Comparison of ENCODE assay signal across 8 mouse cellular contexts in the genomic region with DNA sequence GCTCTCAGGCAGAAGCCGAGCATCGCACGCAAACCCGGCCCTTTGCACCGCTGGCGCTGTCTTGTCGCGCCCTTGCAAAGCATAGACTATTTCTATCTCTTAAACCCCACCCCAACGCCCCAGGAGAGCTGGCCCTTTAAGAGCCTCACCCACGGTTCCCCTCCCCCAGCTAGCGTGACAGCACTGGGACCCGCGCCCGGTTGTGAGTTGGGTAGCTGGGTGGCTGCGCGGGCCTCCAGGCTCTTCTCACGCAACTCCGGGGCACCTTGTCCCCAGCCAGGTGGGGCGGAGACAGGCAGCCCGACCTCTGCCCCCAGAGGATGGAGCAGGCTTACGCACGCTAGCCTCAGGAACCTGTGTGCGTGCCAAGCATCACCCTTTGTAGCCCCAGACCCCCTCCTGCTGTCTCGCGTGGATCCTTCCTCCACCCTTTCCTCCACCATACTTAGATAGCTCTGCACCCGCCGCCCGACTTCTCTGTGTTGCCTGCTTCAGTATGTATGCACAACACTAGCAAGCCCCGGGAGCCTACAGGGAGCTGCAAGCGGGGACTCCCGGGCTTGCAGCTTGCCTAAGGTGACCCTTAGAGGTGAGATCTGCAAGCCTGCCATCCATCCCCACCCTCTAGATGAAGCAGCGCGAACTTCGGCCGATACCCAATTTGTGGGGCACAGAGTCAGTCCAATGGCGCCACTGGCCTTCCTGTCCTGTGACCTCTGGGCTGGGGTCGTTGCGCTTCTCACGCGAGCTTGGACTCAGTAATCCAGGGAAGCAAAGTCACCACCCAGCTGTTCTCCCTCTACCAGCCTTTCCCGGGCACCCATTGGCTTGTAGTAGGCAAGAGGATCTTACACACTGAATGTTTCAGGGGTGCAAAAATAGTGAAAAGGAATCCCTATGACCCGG. TPM values are rescaled to one million over a fixed set of nuclear protein-coding genes. Genes with fewer than 3 reads are reported as not detected.
DNase-seq lines count a peak whose midpoint lies in the region; ATAC-seq and TF ChIP-seq lines count a peak whose summit lies in the region.

No protein-coding gene starts in this region.

- H3K4me2 ChIP-seq in hindbrain, embryonic 14.5 days (replicated peaks): peak overlapping the region; percentile 78
- peak overlapping the region; percentile 57 for H3K4me2 ChIP-seq in lung, postnatal 0 days (replicated peaks; ENCODE audit: low read depth, low read length)

- H3K36me3 ChIP-seq in hindbrain, embryonic 14.5 days (replicated peaks; ENCODE audit: control insufficient read depth, insufficient read depth): no peaks in the 10 kb centered on the region
- no peaks in the 10 kb centered on the region for H3K36me3 ChIP-seq in lung, postnatal 0 days (ENCODE audit: insufficient read depth, low read length)

- no peak overlapping the region for H3K27ac ChIP-seq in hindbrain, embryonic 14.5 days
- H3K27ac ChIP-seq in lung, postnatal 0 days (ENCODE audit: low read length): no peak overlapping the region

- peak overlapping the region; percentile 42 for H3K4me3 ChIP-seq in hindbrain, embryonic 14.5 days (replicated peaks; ENCODE audit: low read length)
- H3K4me3 ChIP-seq in lung, postnatal 0 days (ENCODE audit: low read depth, low read length): peak overlapping the region; percentile 33

- WGBS in hindbrain, embryonic 14.5 days: 1% methylated on average over 42 of the region's 42 CpGs
- WGBS in lung, postnatal 0 days: 3% methylated on average over 42 of the region's 42 CpGs

- peaks cover 11% of the 10 kb centered on the region; the same call in 1 of the 2 replicates for H3K27me3 ChIP-seq in hindbrain, embryonic 14.5 days (ENCODE audit: control insufficient read depth, insufficient read depth, low read length)
- H3K27me3 ChIP-seq in lung, postnatal 0 days (replicated peaks; ENCODE audit: insufficient read depth, low read length): peaks cover 23% of the 10 kb centered on the region; the same call in 1 of the 2 replicates

- peak; percentile 34 for DNase-seq in T-cell, adult 2 months (ENCODE audit: low spot score)
- peak; percentile 74 to 82 for DNase-seq in cerebellum, postnatal 14 days
- peak; percentile 58 for DNase-seq in gastrocnemius, adult 18-20 months (ENCODE audit: low spot score)
- DNase-seq in hindbrain, embryonic 14.5 days (ENCODE audit: low spot score): peak; percentile 59
- DNase-seq in layer of hippocampus, postnatal 25 days (ENCODE audit: extremely low spot score in 1 of 2, low spot score in 1 of 2): peak; percentile 69 to 71
- DNase-seq in lung, postnatal 0 days (ENCODE audit: low spot score): no peak
- DNase-seq in right cerebral cortex, postnatal 14 days: peak; percentile 82
- DNase-seq in natural killer cell, adult 2 months (ENCODE audit: low spot score in 2 of 2): no peak

- no peak for TF ChIP-seq CTCF in lung, postnatal 0 days (IDR thresholded peaks at IDR 0.05)

- H3K9me3 ChIP-seq in hindbrain, embryonic 14.5 days (ENCODE audit: control insufficient read depth, low read length): no peaks in the 10 kb centered on the region
- H3K9me3 ChIP-seq in lung, postnatal 0 days (ENCODE audit: low read length): no peaks in the 10 kb centered on the region

- peaks cover 5% of the 10 kb centered on the region; the same call in 1 of the 2 replicates for H3K4me1 ChIP-seq in hindbrain, embryonic 14.5 days (replicated peaks; ENCODE audit: control insufficient read depth, insufficient read depth, low read length)
- 0 out of 2 replicates have a peak, but pooled peaks cover 6% of the 10 kb centered on the region for H3K4me1 ChIP-seq in lung, postnatal 0 days (ENCODE audit: insufficient read depth, low read depth, low read length)

- TF ChIP-seq EP300 in lung, postnatal 0 days (IDR thresholded peaks at IDR 0.05): peak; percentile 45

- H3K9ac ChIP-seq in hindbrain, embryonic 14.5 days: peak overlapping the region; percentile 54
- H3K9ac ChIP-seq in lung, postnatal 0 days (replicated peaks; ENCODE audit: low read depth): no peak overlapping the region

- peak; percentile 70; the same call in 1 of the 2 replicates for ATAC-seq in hindbrain, embryonic 14.5 days (ENCODE audit: low FRiP score)
- ATAC-seq in lung, postnatal 0 days: peak; percentile 44; the same call in 1 of the 2 replicates

RNA-seq across cellular contexts. Expression of a gene that starts 8.9 kb away (rescaled TPM):
- under 1 TPM; 0.24 to 0.37 TPM for total RNA-seq in gastrocnemius, adult 18-20 months (2021)
- 0.10 and 0.24 TPM in 2 replicates for polyA plus RNA-seq in hindbrain, embryonic 14.5 days (2014; fragmentation: Nextera tagmentation; extraction: Ambion mirVana)
- under 1 TPM; 0.12 to 0.14 TPM for total RNA-seq in layer of hippocampus, postnatal 25 days (2021)
- polyA plus RNA-seq in lung, postnatal 0 days (2015; fragmentation: Nextera tagmentation; extraction: Ambion mirVana): 9.0 and 13.0 TPM in 2 replicates

RNA-seq across cellular contexts. Expression of a gene that starts 11.7 kb away (rescaled TPM):
- 1 to 10 TPM; 4.7 to 5.1 TPM for total RNA-seq in gastrocnemius, adult 18-20 months (2021)
- polyA plus RNA-seq in hindbrain, embryonic 14.5 days (2014; fragmentation: Nextera tagmentation; extraction: Ambion mirVana): 22.1 and 23.5 TPM in 2 replicates
- total RNA-seq in layer of hippocampus, postnatal 25 days (2021): 10 to 100 TPM; 14.0 to 15.2 TPM
- 23.3 and 25.3 TPM in 2 replicates for polyA plus RNA-seq in lung, postnatal 0 days (2015; fragmentation: Nextera tagmentation; extraction: Ambion mirVana)

RNA-seq across cellular contexts. Expression of a gene that starts 13.1 kb away (rescaled TPM):
- total RNA-seq in gastrocnemius, adult 18-20 months (2021): not detected
- not detected in 2 replicates for polyA plus RNA-seq in hindbrain, embryonic 14.5 days (2014; fragmentation: Nextera tagmentation; extraction: Ambion mirVana)
- total RNA-seq in layer of hippocampus, postnatal 25 days (2021): not detected
- 0.07 TPM in 1 of 2 replicates, not detected in the other for polyA plus RNA-seq in lung, postnatal 0 days (2015; fragmentation: Nextera tagmentation; extraction: Ambion mirVana)

RNA-seq across cellular contexts. Expression of a gene that starts 43.2 kb away (rescaled TPM):
- total RNA-seq in gastrocnemius, adult 18-20 months (2021): 1 to 10 TPM; 6.4 to 9.8 TPM
- polyA plus RNA-seq in hindbrain, embryonic 14.5 days (2014; fragmentation: Nextera tagmentation; extraction: Ambion mirVana): 41.0 and 43.1 TPM in 2 replicates
- total RNA-seq in layer of hippocampus, postnatal 25 days (2021): 10 to 100 TPM; 37.5 to 37.9 TPM
- 25.6 and 27.3 TPM in 2 replicates for polyA plus RNA-seq in lung, postnatal 0 days (2015; fragmentation: Nextera tagmentation; extraction: Ambion mirVana)

Comparison
In these comparisons a context has a peak if more than half of its experiments do, and no peak if none do; other contexts are left out.
1. DNase-seq: peak in T-cell, adult 2 months (single experiment), cerebellum, postnatal 14 days (2 of 2), gastrocnemius, adult 18-20 months (single experiment), hindbrain, embryonic 14.5 days (single experiment), layer of hippocampus, postnatal 25 days (2 of 2) and right cerebral cortex, postnatal 14 days (single experiment); none in lung, postnatal 0 days (single experiment) and natural killer cell, adult 2 months (0 of 2).